Mouse (Mus musculus) spleen, postnatal 0 days (tissue): ENCODE data around the gene Card11. TPM values are rescaled to one million over a fixed set of nuclear protein-coding genes. Genes with fewer than 3 reads are reported as not detected.

Experiments used
- polyA plus RNA-seq: library from polyadenylated mRNA; unstranded; fragments of >200 nt; fragmentation: Nextera tagmentation; extraction: Ambion mirVana; gene quantifications from 2 replicates; pipeline ENCODE4 v1.2.1, GENCODE M21; 2015

Card11 gene
- polyA plus RNA-seq = 1.6 and 2.2 TPM in 2 replicates

DNA sequence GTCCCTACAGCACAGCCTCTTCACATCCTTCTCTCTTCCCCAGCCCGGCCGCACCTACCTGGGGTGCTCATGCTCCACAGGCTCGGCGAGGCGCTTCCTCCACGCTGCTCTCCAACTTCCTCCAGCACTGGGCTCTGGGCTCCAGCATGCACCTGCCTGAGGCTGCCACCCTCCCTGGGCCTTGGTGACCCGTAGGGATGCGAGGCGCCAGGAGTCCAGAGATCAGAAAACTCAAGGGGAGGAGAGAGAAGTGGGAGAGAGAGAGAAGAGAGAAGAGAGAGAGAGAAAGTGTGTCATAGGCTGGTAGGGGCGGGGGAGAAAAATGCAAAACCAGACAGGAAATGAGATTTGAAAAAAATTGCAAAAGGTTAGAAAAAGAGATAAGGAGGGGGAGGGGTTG, at the start of gene Card11:
Gene Card11 (minus strand): TSS at position 234 of the 400 bp plus-strand sequence.

DNA sequence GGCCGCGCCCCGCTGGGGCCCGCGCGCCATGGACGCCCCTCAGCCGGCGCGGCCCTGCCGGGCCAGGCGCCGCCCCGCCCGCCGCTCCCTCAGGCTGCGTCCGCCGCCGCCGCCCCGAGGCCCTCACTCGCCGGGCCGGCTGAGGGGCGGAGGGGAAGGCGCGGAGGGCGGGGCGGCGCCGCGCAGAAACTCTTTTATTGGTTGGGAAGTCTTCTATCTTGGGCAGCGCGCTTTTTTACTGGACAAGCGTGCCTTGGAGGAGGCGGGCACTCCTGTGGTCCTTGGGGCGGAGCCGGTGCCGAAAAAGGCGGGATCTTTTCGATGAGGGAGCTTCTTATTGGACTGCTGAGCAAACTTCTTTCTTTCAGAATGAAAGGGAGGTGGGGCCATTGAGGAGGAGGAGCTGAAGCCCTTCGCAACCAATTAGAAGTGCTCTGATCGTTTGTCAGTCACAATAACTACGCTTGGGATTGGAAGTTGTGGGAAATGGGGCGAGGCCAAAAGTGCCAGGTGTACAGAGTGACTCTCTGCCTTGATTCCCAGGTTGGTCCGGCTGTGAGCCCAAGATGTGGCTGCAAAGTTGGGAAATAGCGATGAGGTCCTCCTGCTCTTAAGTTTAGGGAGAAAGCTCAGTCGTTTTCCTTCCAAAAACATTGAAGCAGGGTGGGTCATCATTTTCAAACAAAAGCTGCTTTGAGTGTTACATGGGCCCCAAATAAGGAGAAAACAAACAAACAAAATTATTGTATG, 169.9 kb downstream of the Card11 start, which contains the start of gene Gna12:
Gene Gna12 (minus strand): TSS at position 118 of the 750 bp plus-strand sequence.

Other genes starting within 250 kb of the Card11 start
- 11.1 and 14.0 TPM in 2 replicates for gene Gna12, start 170.2 kb downstream of the Card11 start, polyA plus RNA-seq
- gene Sdk1, start 240.9 kb upstream of the Card11 start, polyA plus RNA-seq = 0.29 and 0.38 TPM in 2 replicates